Mouse (Mus musculus) 3T3-L1 (cell line): ENCODE data around the gene Sbno2.
"Not testable (repeated sequence)": the region's sequence is repeated elsewhere in the genome, so short reads cannot be mapped to it uniquely, and the experiment has no call there.

ENCODE experiments used
- DNase-seq: peaks from one replicate; pipeline ENCODE4 v3.0.0-alpha.2; 2015; ENCODE audit warnings: low read depth, low spot score

The Sbno2 gene

GRCm38 (mm10) chr10:80057683-80058326 is 47.6 kb downstream of the Sbno2 start:
- DNase-seq, result no peak

GRCm38 (mm10) chr10:80056976-80057682 is 48.2 kb downstream of the Sbno2 start:
- no peak for DNase-seq

- DNase-seq, result no peak
Measured at GRCm38 (mm10) chr10:80056506-80056905, 48.9 kb downstream of the Sbno2 start.

- DNase-seq, result no peak
Measured at GRCm38 (mm10) chr10:80055891-80056290, 49.5 kb downstream of the Sbno2 start.

- DNase-seq, result no peak
Measured at GRCm38 (mm10) chr10:80055364-80055763, 50.0 kb downstream of the Sbno2 start.

GRCm38 (mm10) chr10:80054911-80055310 is 50.5 kb downstream of the Sbno2 start:
- DNase-seq, result not testable (repeated sequence)

GRCm38 (mm10) chr10:80053831-80054815 is 51.2 kb downstream of the Sbno2 start:
- DNase-seq, result peak; percentile 68

GRCm38 (mm10) chr10:80053259-80053780 is 52.1 kb downstream of the Sbno2 start:
- peak; percentile 99 for DNase-seq

GRCm38 (mm10) chr10:80052374-80052764 is 53.0 kb downstream of the Sbno2 start:
- no peak for DNase-seq

GRCm38 (mm10) chr10:80051618-80052373 is 53.6 kb downstream of the Sbno2 start:
- peak; percentile 90 for DNase-seq

GRCm38 (mm10) chr10:80050885-80051617 is 54.3 kb downstream of the Sbno2 start:
- no peak for DNase-seq

GRCm38 (mm10) chr10:80050244-80050643 is 55.1 kb downstream of the Sbno2 start:
- no peak for DNase-seq

- DNase-seq, result peak; percentile 44
Measured at GRCm38 (mm10) chr10:80048834-80049233, 56.5 kb downstream of the Sbno2 start.

- no peak for DNase-seq
Measured at GRCm38 (mm10) chr10:80048396-80048795, 57.0 kb downstream of the Sbno2 start.

- no peak for DNase-seq
Measured at GRCm38 (mm10) chr10:80047041-80047565, 58.3 kb downstream of the Sbno2 start, which contains the start of gene Gpx4. TSS of gene Gpx4 (plus strand) at chr10:80047166.

- DNase-seq, result no peak
Measured at GRCm38 (mm10) chr10:80045766-80046165, 59.6 kb downstream of the Sbno2 start.

GRCm38 (mm10) chr10:80045364-80045763 is 60.0 kb downstream of the Sbno2 start:
- not testable (repeated sequence) for DNase-seq

- no peak for DNase-seq
Measured at GRCm38 (mm10) chr10:80044087-80044486, 61.3 kb downstream of the Sbno2 start.

- not testable (repeated sequence) for DNase-seq
Measured at GRCm38 (mm10) chr10:80041409-80042060, 63.8 kb downstream of the Sbno2 start.
